Mouse (Mus musculus): ENCODE measurements around the gene Smtn. TPM values are rescaled to one million over a fixed set of nuclear protein-coding genes. Genes with fewer than 3 reads are reported as not detected.

The Smtn gene
- total RNA-seq, 1 experiment, result 17.3 TPM

DNA sequence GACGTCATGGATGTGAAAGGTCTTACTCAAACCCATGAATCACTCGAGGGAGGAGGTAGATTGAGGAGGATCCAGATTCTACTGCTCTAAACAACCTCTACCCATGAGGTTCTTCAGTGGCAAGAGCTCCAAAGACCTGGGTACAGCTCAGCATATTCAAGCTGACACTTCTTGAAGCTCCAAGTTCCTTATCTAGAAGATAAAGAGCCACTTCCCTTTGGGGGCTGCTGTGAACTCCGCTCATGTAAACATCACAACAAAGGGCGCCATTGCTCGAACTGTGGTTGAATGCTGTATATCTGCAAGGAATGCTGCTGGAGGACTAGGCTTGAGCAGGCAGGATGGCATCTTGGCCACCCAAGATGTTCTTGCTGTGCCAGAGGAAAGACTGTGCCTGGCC is 51.4 kb downstream of the Smtn start:
- no peak for DNase-seq (ENCODE audit: low read depth, low spot score)
- H3K4me1 ChIP-seq (ENCODE audit: control insufficient read depth in 2 of 2, insufficient read depth in 2 of 2, low read length in 2 of 2, poor library complexity in 1 of 2), result peaks cover 0 to 2% of the 10 kb centered on the region in 2 experiments; a peak in 1 of 4 replicates
- in situ Hi-C loops (cut with MboI; ENCODE audit: low sequenced_read_pairs in 2 of 2, unreplicated experiment in 2 of 2), result no loop called here
- no peak overlapping the region for H3K27ac ChIP-seq (ENCODE audit: insufficient read depth, low read depth, low read length, poor library complexity, severe bottlenecking)
- H3K9me3 ChIP-seq (ENCODE audit: control insufficient read depth, insufficient read depth, low read depth, low read length), result no peaks in the 10 kb centered on the region
- H3K36me3 ChIP-seq (ENCODE audit: control insufficient read depth, insufficient read depth, low read length, poor library complexity, severe bottlenecking), result no peaks in the 10 kb centered on the region
- no peak for TF ChIP-seq CHD2 (IDR thresholded peaks at IDR 0.05; ENCODE audit: low read depth, low read length)
- no peak for TF ChIP-seq MAFK (IDR thresholded peaks at IDR 0.05; ENCODE audit: insufficient read depth, low read depth, low read length)
- TF ChIP-seq ZNF384 (IDR thresholded peaks at IDR 0.05; ENCODE audit: low read depth, low read length), result no peak
- no peak for TF ChIP-seq ZC3H11A (IDR thresholded peaks at IDR 0.05; ENCODE audit: borderline replicate concordance, low read depth, low read length)
- TF ChIP-seq HCFC1 (IDR thresholded peaks at IDR 0.05; ENCODE audit: borderline replicate concordance, insufficient read depth, low read length), result no peak
- no peak overlapping the region for H3K4me3 ChIP-seq (ENCODE audit: insufficient read depth in 1 of 2, low read depth in 1 of 2, low read length in 2 of 2, poor library complexity in 1 of 2, severe bottlenecking in 1 of 2)
- no peak overlapping the region for H3K9ac ChIP-seq (ENCODE audit: insufficient read depth, low read depth, low read length, poor library complexity, severe bottlenecking)

GRCm38 (mm10) chr11:3487952-3488570 is 52.4 kb downstream of the Smtn start, which contains the start of gene Pla2g3:
TSS of gene Pla2g3 (plus strand) at chr11:3488284.
- no peak for DNase-seq (ENCODE audit: low read depth, low spot score)
- Histone ChIP-seq H3K36me3 (ENCODE audit: control insufficient read depth, insufficient read depth, low read length, poor library complexity, severe bottlenecking) (no peaks in the 10 kb centered on the region), H3K4me3 (ENCODE audit: insufficient read depth in 1 of 2, low read depth in 1 of 2, low read length in 2 of 2, poor library complexity in 1 of 2, severe bottlenecking in 1 of 2) (no peak within 1 kb of the TSS), H3K4me1 (ENCODE audit: control insufficient read depth in 2 of 2, insufficient read depth in 2 of 2, low read length in 2 of 2, poor library complexity in 1 of 2) (peaks cover 0 to 2% of the 10 kb centered on the region in 2 experiments; a peak in 1 of 4 replicates), H3K9me3 (ENCODE audit: control insufficient read depth, insufficient read depth, low read depth, low read length) (no peaks in the 10 kb centered on the region), H3K9ac (ENCODE audit: insufficient read depth, low read depth, low read length, poor library complexity, severe bottlenecking) (no peak within 1 kb of the TSS), H3K27ac (ENCODE audit: insufficient read depth, low read depth, low read length, poor library complexity, severe bottlenecking) (no peak within 1 kb of the TSS)
- in situ Hi-C loops (cut with MboI; ENCODE audit: low sequenced_read_pairs in 2 of 2, unreplicated experiment in 2 of 2), result no loop called here
- TF ChIP-seq MAFK (IDR thresholded peaks at IDR 0.05; ENCODE audit: insufficient read depth, low read depth, low read length) (no peak), ZNF384 (IDR thresholded peaks at IDR 0.05; ENCODE audit: low read depth, low read length) (no peak), ZC3H11A (IDR thresholded peaks at IDR 0.05; ENCODE audit: borderline replicate concordance, low read depth, low read length) (no peak), HCFC1 (IDR thresholded peaks at IDR 0.05; ENCODE audit: borderline replicate concordance, insufficient read depth, low read length) (no peak), CHD2 (IDR thresholded peaks at IDR 0.05; ENCODE audit: low read depth, low read length) (no peak)

DNA sequence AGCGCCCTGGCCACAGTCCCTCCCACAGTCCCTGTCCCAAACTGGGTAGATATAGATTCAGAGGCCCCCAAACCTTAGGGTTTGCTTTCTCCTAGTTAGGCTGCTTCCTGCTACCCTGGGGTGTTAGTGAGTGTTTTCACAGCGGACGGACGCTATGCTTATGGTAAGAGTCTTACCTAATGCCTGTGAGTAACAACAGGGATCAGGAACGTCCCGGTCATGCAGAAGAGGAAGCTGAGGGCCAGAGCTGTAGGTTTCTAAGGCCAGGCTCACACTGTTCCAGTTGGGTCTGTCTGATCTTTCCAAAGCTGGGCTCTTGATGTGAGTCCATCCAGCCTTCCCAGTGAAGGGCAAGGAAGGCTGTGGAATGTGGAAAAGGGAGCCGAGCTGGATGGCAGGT is 54.1 kb downstream of the Smtn start:
- Histone ChIP-seq H3K4me1 (ENCODE audit: control insufficient read depth in 2 of 2, insufficient read depth in 2 of 2, low read length in 2 of 2, poor library complexity in 1 of 2) (peaks cover 0 to 2% of the 10 kb centered on the region in 2 experiments; a peak in 1 of 4 replicates), H3K36me3 (ENCODE audit: control insufficient read depth, insufficient read depth, low read length, poor library complexity, severe bottlenecking) (no peaks in the 10 kb centered on the region), H3K27ac (ENCODE audit: insufficient read depth, low read depth, low read length, poor library complexity, severe bottlenecking) (no peak overlapping the region), H3K9ac (ENCODE audit: insufficient read depth, low read depth, low read length, poor library complexity, severe bottlenecking) (no peak overlapping the region), H3K9me3 (ENCODE audit: control insufficient read depth, insufficient read depth, low read depth, low read length) (no peaks in the 10 kb centered on the region), H3K4me3 (ENCODE audit: insufficient read depth in 1 of 2, low read depth in 1 of 2, low read length in 2 of 2, poor library complexity in 1 of 2, severe bottlenecking in 1 of 2) (no peak overlapping the region)
- DNase-seq (ENCODE audit: low read depth, low spot score), result no peak
- no peak for TF ChIP-seq ZC3H11A (IDR thresholded peaks at IDR 0.05; ENCODE audit: borderline replicate concordance, low read depth, low read length)
- no peak for TF ChIP-seq ZNF384 (IDR thresholded peaks at IDR 0.05; ENCODE audit: low read depth, low read length)
- no peak for TF ChIP-seq HCFC1 (IDR thresholded peaks at IDR 0.05; ENCODE audit: borderline replicate concordance, insufficient read depth, low read length)
- no peak for TF ChIP-seq MAFK (IDR thresholded peaks at IDR 0.05; ENCODE audit: insufficient read depth, low read depth, low read length)
- no peak for TF ChIP-seq CHD2 (IDR thresholded peaks at IDR 0.05; ENCODE audit: low read depth, low read length)
- in situ Hi-C loops (cut with MboI; ENCODE audit: low sequenced_read_pairs in 2 of 2, unreplicated experiment in 2 of 2), result no loop called here

DNA sequence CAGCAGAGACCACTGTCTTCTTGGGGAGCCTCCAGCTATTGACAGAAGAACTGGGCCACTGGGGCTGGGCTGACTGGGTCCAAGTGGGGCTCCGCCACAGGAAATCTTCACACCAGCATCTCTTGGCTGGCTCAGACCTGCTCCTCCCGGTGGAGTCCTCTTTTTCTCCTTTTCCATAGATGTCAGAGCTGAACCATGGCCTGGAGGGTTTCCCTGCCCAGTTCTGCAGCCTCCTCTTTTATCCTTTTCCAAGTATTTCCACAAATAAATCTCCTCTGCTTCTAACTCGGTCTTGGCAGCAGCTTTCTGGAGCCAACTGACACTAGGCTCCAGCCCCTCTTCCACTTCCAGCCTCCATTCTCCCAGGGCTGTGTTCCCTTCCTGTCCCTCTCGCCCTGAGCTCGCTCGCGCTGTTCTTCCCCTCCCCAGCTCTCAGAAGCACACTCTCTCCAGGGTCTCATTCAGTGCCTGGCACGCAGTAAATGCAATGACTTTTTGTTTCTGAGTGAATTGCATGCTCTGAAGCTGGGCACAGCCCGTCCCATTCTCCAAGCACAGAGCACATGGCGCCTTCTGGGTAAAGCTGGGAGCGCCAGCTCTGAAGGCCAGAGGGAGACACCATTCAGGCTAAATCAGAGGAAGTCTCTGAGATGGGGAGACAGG is 56.3 kb downstream of the Smtn start:
- H3K9me3 ChIP-seq (ENCODE audit: control insufficient read depth, insufficient read depth, low read depth, low read length), result no peaks in the 10 kb centered on the region
- TF ChIP-seq ZNF384 (IDR thresholded peaks at IDR 0.05; ENCODE audit: low read depth, low read length), result no peak
- no peak for TF ChIP-seq CHD2 (IDR thresholded peaks at IDR 0.05; ENCODE audit: low read depth, low read length)
- TF ChIP-seq ZC3H11A (IDR thresholded peaks at IDR 0.05; ENCODE audit: borderline replicate concordance, low read depth, low read length), result no peak
- TF ChIP-seq MAFK (IDR thresholded peaks at IDR 0.05; ENCODE audit: insufficient read depth, low read depth, low read length), result no peak
- no peak overlapping the region for H3K27ac ChIP-seq (ENCODE audit: insufficient read depth, low read depth, low read length, poor library complexity, severe bottlenecking)
- H3K9ac ChIP-seq (ENCODE audit: insufficient read depth, low read depth, low read length, poor library complexity, severe bottlenecking), result no peak overlapping the region
- no peaks in the 10 kb centered on the region for H3K36me3 ChIP-seq (ENCODE audit: control insufficient read depth, insufficient read depth, low read length, poor library complexity, severe bottlenecking)
- peaks cover 0 to 2% of the 10 kb centered on the region in 2 experiments; a peak in 1 of 4 replicates for H3K4me1 ChIP-seq (ENCODE audit: control insufficient read depth in 2 of 2, insufficient read depth in 2 of 2, low read length in 2 of 2, poor library complexity in 1 of 2)
- DNase-seq (ENCODE audit: low read depth, low spot score), result no peak
- in situ Hi-C loops (cut with MboI; ENCODE audit: low sequenced_read_pairs in 2 of 2, unreplicated experiment in 2 of 2), result no loop called here
- no peak overlapping the region for H3K4me3 ChIP-seq (ENCODE audit: insufficient read depth in 1 of 2, low read depth in 1 of 2, low read length in 2 of 2, poor library complexity in 1 of 2, severe bottlenecking in 1 of 2)
